Mouse (Mus musculus) liver, adult (tissue): ENCODE results near the gene Adcy3.

ENCODE experiments used
- GATA4 ChIP-seq: IDR thresholded peaks from 2 replicates; pipeline ENCODE4 v1.6.1; 2014; ENCODE audit warnings: mild to moderate bottlenecking, low read length; ENCODE audit not compliant: insufficient replicate concordance

The Adcy3 gene

GRCm38 (mm10) chr12:4166970-4167369, 34.1 kb downstream of the Adcy3 start:
- no peak for TF ChIP-seq GATA4

GRCm38 (mm10) chr12:4169058-4169457, 36.2 kb downstream of the Adcy3 start:
- TF ChIP-seq GATA4, result no peak

GRCm38 (mm10) chr12:4169622-4170021, 36.7 kb downstream of the Adcy3 start:
- TF ChIP-seq GATA4, result no peak

GRCm38 (mm10) chr12:4173108-4173790, 40.3 kb downstream of the Adcy3 start:
- TF ChIP-seq GATA4, result no peak

GRCm38 (mm10) chr12:4178839-4179238, 45.9 kb downstream of the Adcy3 start:
- no peak for TF ChIP-seq GATA4

GRCm38 (mm10) chr12:4179671-4180233, 46.8 kb downstream of the Adcy3 start:
- no peak for TF ChIP-seq GATA4

- no peak for TF ChIP-seq GATA4
Measured at GRCm38 (mm10) chr12:4180507-4180906, 47.6 kb downstream of the Adcy3 start.

- TF ChIP-seq GATA4, result no peak
Measured at GRCm38 (mm10) chr12:4184648-4185047, 51.7 kb downstream of the Adcy3 start.

GRCm38 (mm10) chr12:4188171-4189059, 55.5 kb downstream of the Adcy3 start:
- no peak for TF ChIP-seq GATA4

GRCm38 (mm10) chr12:4189060-4189447, 56.2 kb downstream of the Adcy3 start:
- no peak for TF ChIP-seq GATA4

GRCm38 (mm10) chr12:4192514-4192913, 59.6 kb downstream of the Adcy3 start:
- TF ChIP-seq GATA4, result no peak

- no peak for TF ChIP-seq GATA4
Measured at GRCm38 (mm10) chr12:4193025-4193740, 60.3 kb downstream of the Adcy3 start.

GRCm38 (mm10) chr12:4194643-4195042, 61.7 kb downstream of the Adcy3 start:
- no peak for TF ChIP-seq GATA4

- TF ChIP-seq GATA4, result no peak
Measured at GRCm38 (mm10) chr12:4198702-4199101, 65.8 kb downstream of the Adcy3 start.

- no peak for TF ChIP-seq GATA4
Measured at GRCm38 (mm10) chr12:4199271-4199670, 66.4 kb downstream of the Adcy3 start.
